Mouse (Mus musculus): ENCODE data around the gene Sec1. TPM values are rescaled to one million over a fixed set of nuclear protein-coding genes. Genes with fewer than 3 reads are reported as not detected.

The Sec1 gene
- polyA plus RNA-seq, 1 experiment = 0.22 TPM

DNA sequence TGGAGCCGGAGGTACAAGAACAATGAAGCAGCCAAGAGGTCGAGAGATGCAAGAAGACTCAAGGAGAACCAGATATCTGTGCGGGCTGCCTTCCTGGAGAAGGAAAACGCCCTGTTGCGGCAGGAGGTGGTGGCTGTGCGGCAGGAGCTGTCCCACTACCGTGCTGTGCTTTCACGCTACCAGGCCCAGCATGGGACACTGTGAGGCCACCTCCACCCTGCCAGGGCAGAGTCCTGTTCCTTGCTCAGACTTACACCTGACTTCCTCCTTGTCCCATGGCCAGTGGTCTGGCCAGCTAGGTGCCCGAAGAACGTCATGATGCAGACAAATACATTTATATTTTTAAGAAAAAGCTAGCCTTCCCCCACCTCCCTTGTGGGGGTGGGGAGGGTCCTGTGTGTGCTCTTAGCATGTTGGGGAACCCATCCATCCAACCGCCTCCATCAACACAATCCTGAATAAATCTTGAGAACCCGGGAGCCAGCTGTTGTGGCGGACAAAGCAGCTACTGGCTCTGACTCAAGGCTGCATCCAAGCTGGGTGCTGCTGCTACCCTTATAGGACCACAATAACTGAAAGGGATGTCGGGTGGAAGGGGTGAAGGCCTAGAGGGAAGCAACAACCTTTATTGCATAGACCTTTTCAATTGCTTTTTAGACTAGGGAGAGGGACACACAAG is 15.6 kb upstream of the Sec1 start:
- 44% methylated on average over 14 of the region's 14 CpGs for WGBS
- H3K4me3 ChIP-seq (ENCODE audit: low read depth, low read length) = no peak overlapping the region
- H3K27ac ChIP-seq (ENCODE audit: insufficient read depth, low read depth, low read length) = peak overlapping the region; percentile 100
- H3K27me3 ChIP-seq (ENCODE audit: control insufficient read depth, insufficient read depth, low read length) = no peaks in the 10 kb centered on the region
- 0 out of 2 replicates have a peak, but pooled peaks have one; percentile 22 for TF ChIP-seq POLR2A (IDR thresholded peaks at IDR 0.05; ENCODE audit: low read depth, low read length)
- no peak for TF ChIP-seq CTCF (IDR thresholded peaks at IDR 0.05; ENCODE audit: extremely low read depth, insufficient read length, insufficient replicate concordance, low read depth, low read length)
- peaks cover 43% of the 10 kb centered on the region for H3K4me1 ChIP-seq (ENCODE audit: control insufficient read depth, insufficient read depth, insufficient read length, low read length)
- H3K36me3 ChIP-seq (ENCODE audit: control insufficient read depth, insufficient read depth, low read length) = peaks cover 51% of the 10 kb centered on the region

DNA sequence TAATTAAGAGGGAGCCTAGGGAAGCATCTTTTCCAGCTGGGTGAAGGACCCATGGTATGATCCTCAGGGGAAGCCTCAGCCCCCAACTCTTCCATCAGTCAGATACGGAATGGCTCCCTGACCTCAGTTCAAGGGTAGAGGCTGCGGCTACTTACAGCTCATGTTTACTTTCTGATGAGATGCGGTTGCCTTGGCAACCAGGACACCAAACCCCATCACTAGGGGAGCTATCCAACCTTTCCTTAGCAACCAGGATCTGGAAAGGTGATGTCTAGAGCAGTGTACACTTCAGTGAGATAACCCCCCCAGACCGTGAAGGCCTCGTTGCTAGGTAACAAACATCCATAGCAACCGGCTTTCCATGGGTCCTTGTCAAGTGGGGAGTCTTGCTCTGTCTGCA is 14.8 kb upstream of the Sec1 start:
- TF ChIP-seq POLR2A (IDR thresholded peaks at IDR 0.05; ENCODE audit: low read depth, low read length) (no peak), CTCF (IDR thresholded peaks at IDR 0.05; ENCODE audit: extremely low read depth, insufficient read length, insufficient replicate concordance, low read depth, low read length) (no peak)
- Histone ChIP-seq H3K4me1 (ENCODE audit: control insufficient read depth, insufficient read depth, insufficient read length, low read length) (peaks cover 46% of the 10 kb centered on the region), H3K4me3 (ENCODE audit: low read depth, low read length) (no peak overlapping the region), H3K27me3 (ENCODE audit: control insufficient read depth, insufficient read depth, low read length) (no peaks in the 10 kb centered on the region), H3K36me3 (ENCODE audit: control insufficient read depth, insufficient read depth, low read length) (peaks cover 51% of the 10 kb centered on the region), H3K27ac (ENCODE audit: insufficient read depth, low read depth, low read length) (peak overlapping the region; percentile 100)
- 33% methylated on average over 6 of the region's 6 CpGs for WGBS

DNA sequence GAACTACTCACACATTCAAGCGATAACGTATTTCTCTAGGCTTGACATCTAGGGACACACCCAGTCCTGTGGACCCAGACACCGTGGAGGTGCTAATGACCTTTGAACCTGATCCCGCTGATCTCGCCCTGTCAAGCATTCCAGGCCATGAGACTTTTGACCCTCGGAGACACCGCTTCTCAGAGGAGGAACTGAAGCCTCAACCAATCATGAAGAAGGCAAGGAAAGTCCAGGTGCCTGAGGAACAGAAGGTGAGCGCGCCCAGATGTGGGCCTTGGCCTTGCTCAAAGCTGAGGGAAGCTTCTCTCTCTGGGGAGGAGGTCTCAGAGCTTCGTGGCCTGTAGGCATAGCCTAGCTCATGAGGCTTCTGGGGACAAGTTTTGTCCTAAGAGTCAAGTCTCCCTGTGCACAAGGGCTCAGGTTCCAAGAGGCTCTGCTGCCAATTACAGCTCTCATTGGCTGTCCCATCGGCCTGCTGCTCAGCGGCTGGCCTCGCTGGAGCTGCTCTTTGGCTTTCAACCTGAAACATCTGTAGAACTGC is 14.1 kb upstream of the Sec1 start:
- Histone ChIP-seq H3K4me1 (ENCODE audit: control insufficient read depth, insufficient read depth, insufficient read length, low read length) (peaks cover 48% of the 10 kb centered on the region), H3K36me3 (ENCODE audit: control insufficient read depth, insufficient read depth, low read length) (peaks cover 48% of the 10 kb centered on the region), H3K27me3 (ENCODE audit: control insufficient read depth, insufficient read depth, low read length) (no peaks in the 10 kb centered on the region), H3K27ac (ENCODE audit: insufficient read depth, low read depth, low read length) (peak overlapping the region; percentile 100), H3K4me3 (ENCODE audit: low read depth, low read length) (peak overlapping the region; percentile 39)
- TF ChIP-seq POLR2A (IDR thresholded peaks at IDR 0.05; ENCODE audit: low read depth, low read length) = peak; percentile 11; the same call in 1 of the 2 replicates
- peak; percentile 14; the same call in 1 of the 2 replicates for TF ChIP-seq CTCF (IDR thresholded peaks at IDR 0.05; ENCODE audit: extremely low read depth, insufficient read length, insufficient replicate concordance, low read depth, low read length)
- 10% methylated on average over 13 of the region's 13 CpGs for WGBS

DNA sequence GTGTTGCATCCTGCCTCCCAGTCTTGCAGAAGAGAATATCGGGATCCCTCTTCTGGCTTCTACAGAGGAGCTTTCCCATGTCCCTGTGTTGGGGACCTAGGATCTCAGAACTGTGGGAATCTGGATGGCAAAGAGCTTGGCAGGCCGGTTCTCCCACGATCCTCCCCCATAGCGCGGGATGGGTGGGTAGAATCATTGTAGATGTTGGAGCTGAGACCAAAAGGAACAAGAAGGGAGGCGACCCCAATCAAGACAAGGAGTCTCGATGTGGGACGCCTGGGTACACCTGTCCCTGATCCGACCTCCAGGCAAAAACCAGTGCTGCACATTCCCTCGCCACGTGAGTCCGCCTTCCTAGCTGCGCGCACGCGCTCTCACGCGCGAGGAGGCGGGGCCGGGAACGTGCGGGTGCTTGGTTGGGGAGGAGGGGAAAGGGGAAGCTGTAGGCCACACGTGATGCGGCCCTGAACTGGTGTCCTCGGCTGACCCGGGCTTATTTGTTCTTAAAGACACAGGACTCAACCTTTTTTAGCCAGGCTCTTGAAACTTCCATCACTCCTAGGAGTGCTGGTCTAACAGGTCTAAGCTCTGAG is 13.3 kb upstream of the Sec1 start:
- no peak for TF ChIP-seq CTCF (IDR thresholded peaks at IDR 0.05; ENCODE audit: extremely low read depth, insufficient read length, insufficient replicate concordance, low read depth, low read length)
- peak; percentile 52; the same call in 1 of the 2 replicates for TF ChIP-seq POLR2A (IDR thresholded peaks at IDR 0.05; ENCODE audit: low read depth, low read length)
- peak overlapping the region; percentile 92 for H3K4me3 ChIP-seq (ENCODE audit: low read depth, low read length)
- no peaks in the 10 kb centered on the region for H3K27me3 ChIP-seq (ENCODE audit: control insufficient read depth, insufficient read depth, low read length)
- peaks cover 42% of the 10 kb centered on the region for H3K36me3 ChIP-seq (ENCODE audit: control insufficient read depth, insufficient read depth, low read length)
- peaks cover 42% of the 10 kb centered on the region for H3K4me1 ChIP-seq (ENCODE audit: control insufficient read depth, insufficient read depth, insufficient read length, low read length)
- under 1% methylated on average over 27 of the region's 27 CpGs for WGBS
- H3K27ac ChIP-seq (ENCODE audit: insufficient read depth, low read depth, low read length) = peak overlapping the region; percentile 100

DNA sequence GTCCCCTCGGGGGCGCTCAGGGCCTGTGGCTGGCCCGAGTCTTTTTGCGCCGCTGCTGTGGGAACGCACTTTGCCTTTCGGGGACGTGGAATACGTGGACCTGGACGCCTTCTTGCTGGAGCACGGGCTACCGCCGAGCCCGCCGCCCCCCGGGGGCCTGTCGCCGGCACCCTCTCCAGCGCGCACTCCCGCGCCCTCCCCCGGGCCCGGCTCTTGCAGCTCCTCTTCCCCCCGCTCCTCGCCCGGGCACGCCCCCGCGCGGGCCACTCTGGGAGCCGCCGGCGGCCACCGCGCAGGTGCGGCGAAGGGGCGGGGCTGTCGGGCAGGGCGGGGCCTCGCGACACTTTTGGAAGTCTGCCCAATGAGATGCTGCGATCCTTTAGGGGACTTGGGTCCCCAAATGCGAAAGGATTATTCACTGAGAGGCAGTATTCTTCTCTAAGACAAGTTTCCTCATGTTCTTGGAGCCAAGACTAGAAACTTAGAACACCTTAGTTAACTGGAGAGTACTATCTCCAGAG is 12.6 kb upstream of the Sec1 start:
- WGBS = 2% methylated on average over 45 of the region's 45 CpGs

DNA sequence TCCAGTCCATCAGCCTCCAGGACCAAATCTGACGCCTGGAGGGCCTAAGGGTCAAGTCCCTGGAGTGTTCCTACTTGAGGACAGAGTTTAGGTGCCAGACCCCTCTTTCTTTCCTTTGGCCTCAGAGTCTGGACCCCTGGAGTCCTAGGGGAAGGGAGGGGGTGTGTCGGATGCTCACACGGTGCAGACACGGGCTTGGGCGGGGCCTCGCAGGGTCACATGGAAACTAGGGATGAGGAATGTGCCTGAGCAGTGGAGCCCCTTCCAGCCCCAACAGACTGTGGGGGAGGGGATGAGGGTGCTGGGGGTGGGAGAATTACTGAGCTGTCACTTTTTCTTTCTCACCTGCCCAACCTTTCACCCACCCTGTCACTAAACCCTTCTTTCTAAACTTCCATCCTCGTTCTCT is 11.7 kb upstream of the Sec1 start:
- TF ChIP-seq POLR2A (IDR thresholded peaks at IDR 0.05; ENCODE audit: low read depth, low read length) = peak; percentile 21; the same call in 1 of the 2 replicates
- no peak for TF ChIP-seq CTCF (IDR thresholded peaks at IDR 0.05; ENCODE audit: extremely low read depth, insufficient read length, insufficient replicate concordance, low read depth, low read length)
- peaks cover 28% of the 10 kb centered on the region for H3K36me3 ChIP-seq (ENCODE audit: control insufficient read depth, insufficient read depth, low read length)
- 1% methylated on average over 7 of the region's 7 CpGs for WGBS
- H3K4me3 ChIP-seq (ENCODE audit: low read depth, low read length) = peak overlapping the region; percentile 92
- H3K27ac ChIP-seq (ENCODE audit: insufficient read depth, low read depth, low read length) = peak overlapping the region; percentile 99
- peaks cover 30% of the 10 kb centered on the region for H3K4me1 ChIP-seq (ENCODE audit: control insufficient read depth, insufficient read depth, insufficient read length, low read length)
- no peaks in the 10 kb centered on the region for H3K27me3 ChIP-seq (ENCODE audit: control insufficient read depth, insufficient read depth, low read length)

More for the DNA sequence above, 12.6 kb upstream of the Sec1 start:
- peaks cover 37% of the 10 kb centered on the region for H3K36me3 ChIP-seq (ENCODE audit: control insufficient read depth, insufficient read depth, low read length)
- H3K4me3 ChIP-seq (ENCODE audit: low read depth, low read length) = peak overlapping the region; percentile 92
- peaks cover 38% of the 10 kb centered on the region for H3K4me1 ChIP-seq (ENCODE audit: control insufficient read depth, insufficient read depth, insufficient read length, low read length)
- H3K27me3 ChIP-seq (ENCODE audit: control insufficient read depth, insufficient read depth, low read length) = no peaks in the 10 kb centered on the region
- no peak for TF ChIP-seq CTCF (IDR thresholded peaks at IDR 0.05; ENCODE audit: extremely low read depth, insufficient read length, insufficient replicate concordance, low read depth, low read length)
- TF ChIP-seq POLR2A (IDR thresholded peaks at IDR 0.05; ENCODE audit: low read depth, low read length) = peak; percentile 87
- peak overlapping the region; percentile 100 for H3K27ac ChIP-seq (ENCODE audit: insufficient read depth, low read depth, low read length)

DNA sequence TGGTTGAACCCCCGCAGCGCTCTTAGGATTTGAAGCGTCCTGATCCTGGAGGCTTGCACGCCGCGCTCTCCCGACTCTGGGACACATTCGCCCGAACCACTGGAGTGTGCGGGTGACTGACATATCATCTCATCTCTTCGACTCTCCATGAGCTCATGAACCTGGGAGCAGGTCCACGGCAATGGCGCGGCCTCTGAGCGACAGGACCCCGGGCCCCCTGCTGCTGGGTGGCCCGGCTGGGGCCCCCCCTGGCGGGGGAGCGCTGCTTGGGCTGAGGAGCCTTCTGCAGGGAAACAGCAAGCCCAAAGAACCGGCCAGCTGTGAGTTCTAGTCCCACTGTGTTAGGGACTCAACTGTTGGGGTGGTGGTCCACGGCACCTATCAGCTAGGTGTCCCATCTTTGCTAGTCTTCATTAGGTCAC is 11.3 kb upstream of the Sec1 start:
- peaks cover 23% of the 10 kb centered on the region for H3K36me3 ChIP-seq (ENCODE audit: control insufficient read depth, insufficient read depth, low read length)
- 1% methylated on average over 21 of the region's 21 CpGs for WGBS
- TF ChIP-seq POLR2A (IDR thresholded peaks at IDR 0.05; ENCODE audit: low read depth, low read length) = no peak
- TF ChIP-seq CTCF (IDR thresholded peaks at IDR 0.05; ENCODE audit: extremely low read depth, insufficient read length, insufficient replicate concordance, low read depth, low read length) = no peak
- peaks cover 1% of the 10 kb centered on the region; the same call in 1 of the 2 replicates for H3K27me3 ChIP-seq (ENCODE audit: control insufficient read depth, insufficient read depth, low read length)
- peak overlapping the region; percentile 92 for H3K4me3 ChIP-seq (ENCODE audit: low read depth, low read length)
- H3K27ac ChIP-seq (ENCODE audit: insufficient read depth, low read depth, low read length) = peak overlapping the region; percentile 99
- H3K4me1 ChIP-seq (ENCODE audit: control insufficient read depth, insufficient read depth, insufficient read length, low read length) = peaks cover 28% of the 10 kb centered on the region
